Mouse (Mus musculus) testis, adult 2 months (tissue): ENCODE measurements around the gene Mob1a. TPM values are rescaled to one million over a fixed set of nuclear protein-coding genes. Genes with fewer than 3 reads are reported as not detected.

ENCODE experiments used
- H3K27ac ChIP-seq: fragments of 200-500 bp; 2 replicates; pipeline ENCODE4 v1.5.1; 2012; ENCODE audit warnings: low read depth, low read length; ENCODE audit not compliant: control insufficient read depth, insufficient read depth
- H3K27me3 ChIP-seq: fragments of 200-500 bp; 2 replicates; pipeline ENCODE4 v1.6.1; 2012; ENCODE audit warnings: mild to moderate bottlenecking, low read length, moderate library complexity; ENCODE audit not compliant: control insufficient read depth, insufficient read depth
- H3K36me3 ChIP-seq: fragments of 200-500 bp; 2 replicates; pipeline ENCODE4 v1.6.1; 2012; ENCODE audit warnings: mild to moderate bottlenecking, low read length; ENCODE audit not compliant: control insufficient read depth, insufficient read depth
- H3K4me1 ChIP-seq: fragments of 200-500 bp; 2 replicates; pipeline ENCODE4 v1.6.1; 2012; ENCODE audit warnings: low read length; ENCODE audit not compliant: control insufficient read depth, insufficient read depth
- H3K4me3 ChIP-seq: fragments of 200-500 bp; 2 replicates; pipeline ENCODE4 v1.5.1; 2012; ENCODE audit warnings: low read depth, mild to moderate bottlenecking, low read length, moderate library complexity, mixed read lengths; ENCODE audit not compliant: control insufficient read depth
- CTCF ChIP-seq: fragments of 200-500 bp; IDR thresholded peaks from 2 replicates; pipeline ENCODE4 v1.5.1; 2012; ENCODE audit warnings: low read depth, mild to moderate bottlenecking, inconsistent platforms, low read length, moderate library complexity; ENCODE audit not compliant: control insufficient read depth, insufficient read depth, insufficient replicate concordance
- POLR2A ChIP-seq: fragments of 200-500 bp; IDR thresholded peaks from 2 replicates; pipeline ENCODE4 v1.6.1; 2012; ENCODE audit warnings: low read depth, mild to moderate bottlenecking, inconsistent platforms, low read length, moderate library complexity; ENCODE audit not compliant: control insufficient read depth
- polyA plus RNA-seq: library from polyadenylated mRNA; depleted of rRNA; stranded (reverse); fragments of >200 nt; gene quantifications from 2 replicates; pipeline ENCODE4 v1.2.3, GENCODE M21; 2012; rRNA removed

The Mob1a gene
- polyA plus RNA-seq, result 9.4 and 12.2 TPM in 2 replicates

- TF ChIP-seq CTCF (no peak), POLR2A (peak; percentile 94)
- H3K27me3 ChIP-seq, result no peaks in the 10 kb centered on the region
- H3K36me3 ChIP-seq, result no peaks in the 10 kb centered on the region; the same call in 1 of the 2 replicates
- peak within 1 kb of the TSS; percentile 82 for H3K27ac ChIP-seq
- H3K4me1 ChIP-seq, result peaks cover 2% of the 10 kb centered on the region
- peak within 1 kb of the TSS; percentile 87 for H3K4me3 ChIP-seq
Measured at GRCm38 (mm10) chr6:83325525-83326393, at the start of gene Mob1a, which contains the start of gene Mthfd2. TSS of gene Mob1a (plus strand) at chr6:83326016. TSS of gene Mthfd2 (minus strand) at chr6:83325908.

DNA sequence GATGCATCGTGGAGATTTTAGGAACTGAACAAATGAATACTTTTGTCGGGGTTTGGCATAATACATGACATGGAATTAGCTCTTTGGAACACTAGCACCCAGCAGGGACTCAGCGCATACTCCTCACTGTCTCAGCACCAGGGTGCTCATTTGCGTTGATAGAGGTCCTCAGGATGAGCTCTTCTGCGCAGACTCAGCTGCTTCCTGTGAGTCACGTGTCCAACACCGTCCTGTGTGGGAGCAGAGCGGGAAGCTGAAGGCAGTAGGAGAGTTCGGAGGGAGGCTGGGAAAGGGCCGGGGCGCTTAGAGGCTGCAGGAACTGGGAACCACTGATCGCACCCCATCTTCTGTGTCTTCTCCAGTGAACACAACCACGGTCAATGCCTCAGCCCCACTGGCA is 48.7 kb upstream of the Mob1a start:
- no peak for TF ChIP-seq POLR2A
- TF ChIP-seq CTCF, result no peak
- no peak overlapping the region for H3K4me3 ChIP-seq
- H3K4me1 ChIP-seq, result no peaks in the 10 kb centered on the region
- H3K36me3 ChIP-seq, result no peaks in the 10 kb centered on the region
- H3K27me3 ChIP-seq, result no peaks in the 10 kb centered on the region
- H3K27ac ChIP-seq, result no peak overlapping the region

DNA sequence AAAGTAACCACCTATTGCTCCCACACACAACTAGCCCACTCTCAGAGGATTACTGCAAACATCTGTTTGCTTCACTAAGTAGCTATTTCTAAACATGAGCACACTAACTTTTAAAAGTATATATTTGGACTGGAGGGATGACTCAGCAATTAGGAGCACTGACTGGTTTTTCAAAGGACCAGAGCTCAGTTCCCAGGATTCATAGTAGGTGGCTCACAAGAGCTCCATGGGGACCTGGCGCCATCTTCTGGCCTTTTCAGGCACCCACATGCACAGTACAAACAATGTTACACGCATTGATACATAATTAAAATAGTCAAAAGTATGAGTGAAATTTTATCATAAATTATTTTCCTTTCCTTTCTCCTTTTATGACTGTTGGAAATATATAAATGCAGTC is 46.9 kb upstream of the Mob1a start:
- Histone ChIP-seq H3K27ac (no peak overlapping the region), H3K4me3 (no peak overlapping the region), H3K36me3 (no peaks in the 10 kb centered on the region), H3K27me3 (no peaks in the 10 kb centered on the region), H3K4me1 (no peaks in the 10 kb centered on the region)
- TF ChIP-seq POLR2A (no peak), CTCF (peak; percentile 52; the same call in 1 of the 2 replicates)

DNA sequence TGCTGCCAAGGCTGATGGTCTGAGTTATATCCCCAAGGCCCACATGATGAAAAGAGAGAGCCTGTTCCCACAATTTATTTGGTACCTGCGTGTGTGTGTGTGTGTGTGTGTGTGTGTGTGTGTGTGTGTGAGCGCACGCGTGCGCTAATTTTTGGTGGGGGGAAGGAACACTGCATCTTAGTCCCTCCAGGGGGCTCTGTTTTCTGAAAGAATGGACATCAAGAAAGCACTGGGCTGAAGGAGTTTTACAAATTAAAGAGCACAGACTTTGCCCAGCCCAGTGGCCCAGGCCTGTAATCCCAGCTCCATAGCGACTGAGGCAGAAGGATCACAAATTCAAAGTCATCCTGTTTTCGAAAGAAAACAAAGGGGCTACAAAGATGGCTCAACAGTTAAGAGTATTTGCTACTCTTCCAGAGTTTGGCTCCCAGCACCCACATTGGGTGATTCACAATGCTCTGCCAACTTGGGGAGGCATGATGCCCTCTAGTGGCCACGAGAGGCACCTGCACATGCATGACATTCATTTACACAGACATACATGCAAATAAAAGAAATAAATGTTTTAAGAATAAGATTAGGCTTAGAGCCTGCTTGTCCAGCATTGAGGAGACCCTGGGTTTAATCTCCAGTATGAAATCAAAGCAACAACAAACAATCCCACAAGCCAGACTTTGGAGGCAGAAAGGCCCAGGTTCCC is 45.4 kb upstream of the Mob1a start:
- TF ChIP-seq CTCF (peak; percentile 90; the same call in 1 of the 2 replicates), POLR2A (no peak)
- Histone ChIP-seq H3K4me1 (no peaks in the 10 kb centered on the region), H3K27me3 (no peaks in the 10 kb centered on the region), H3K4me3 (no peak overlapping the region), H3K36me3 (no peaks in the 10 kb centered on the region), H3K27ac (no peak overlapping the region)

DNA sequence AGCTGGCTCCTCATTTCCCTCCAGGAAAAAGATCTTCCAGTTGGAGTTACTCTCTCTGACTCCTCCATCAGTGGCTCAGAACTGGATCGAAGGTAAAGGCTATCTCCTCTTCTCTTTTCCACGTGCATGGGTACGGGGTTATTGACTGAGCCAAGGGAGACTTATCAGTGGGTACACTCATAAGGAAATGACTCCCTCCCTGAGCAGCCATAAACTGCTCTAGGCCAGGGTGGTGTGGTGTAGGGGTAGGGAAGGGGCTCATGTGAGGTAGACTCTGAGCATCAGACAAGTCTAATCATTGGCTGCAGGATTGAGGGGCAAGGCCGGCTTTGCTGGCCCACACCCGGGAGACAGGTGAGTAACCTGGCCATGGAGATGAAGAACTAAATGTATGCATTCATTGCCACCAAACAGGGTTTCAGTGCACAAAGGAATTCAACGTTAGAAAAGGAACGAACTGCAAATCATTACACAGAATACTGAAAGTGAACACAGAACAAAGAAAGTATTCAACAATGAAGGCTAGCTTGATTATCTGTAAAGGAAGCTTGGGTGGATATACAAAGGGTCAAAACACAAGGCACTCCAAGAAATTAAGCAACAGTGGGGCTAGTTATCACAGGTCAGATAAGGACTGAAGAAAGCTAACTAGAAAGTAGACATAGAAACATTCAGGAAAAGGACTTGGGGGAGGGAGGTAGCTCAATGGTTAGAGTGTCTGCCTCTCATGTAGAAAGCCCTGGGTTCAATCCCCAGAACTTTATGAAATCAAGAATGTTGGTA is 25.2 kb upstream of the Mob1a start:
- Histone ChIP-seq H3K36me3 (no peaks in the 10 kb centered on the region), H3K27me3 (no peaks in the 10 kb centered on the region), H3K4me3 (no peak overlapping the region), H3K4me1 (peaks cover 6% of the 10 kb centered on the region), H3K27ac (peak overlapping the region; percentile 55; the same call in 1 of the 2 replicates)
- no peak for TF ChIP-seq POLR2A
- TF ChIP-seq CTCF, result no peak

- peaks cover 6% of the 10 kb centered on the region for H3K4me1 ChIP-seq
- TF ChIP-seq CTCF (no peak), POLR2A (no peak)
- peak overlapping the region; percentile 55 for H3K27ac ChIP-seq
- no peaks in the 10 kb centered on the region for H3K36me3 ChIP-seq
- no peak overlapping the region for H3K4me3 ChIP-seq
- H3K27me3 ChIP-seq, result no peaks in the 10 kb centered on the region
Measured at GRCm38 (mm10) chr6:83301294-83301693, 24.5 kb upstream of the Mob1a start.

GRCm38 (mm10) chr6:83302264-83302663 is 23.6 kb upstream of the Mob1a start:
- Histone ChIP-seq H3K36me3 (peaks cover 2% of the 10 kb centered on the region; the same call in 1 of the 2 replicates), H3K4me1 (peaks cover 6% of the 10 kb centered on the region), H3K4me3 (no peak overlapping the region), H3K27ac (peak overlapping the region; percentile 72), H3K27me3 (no peaks in the 10 kb centered on the region)
- TF ChIP-seq POLR2A, result no peak
- no peak for TF ChIP-seq CTCF
